Mouse (Mus musculus): ENCODE results near the gene Vwa5a.

Gene Vwa5a

DNA sequence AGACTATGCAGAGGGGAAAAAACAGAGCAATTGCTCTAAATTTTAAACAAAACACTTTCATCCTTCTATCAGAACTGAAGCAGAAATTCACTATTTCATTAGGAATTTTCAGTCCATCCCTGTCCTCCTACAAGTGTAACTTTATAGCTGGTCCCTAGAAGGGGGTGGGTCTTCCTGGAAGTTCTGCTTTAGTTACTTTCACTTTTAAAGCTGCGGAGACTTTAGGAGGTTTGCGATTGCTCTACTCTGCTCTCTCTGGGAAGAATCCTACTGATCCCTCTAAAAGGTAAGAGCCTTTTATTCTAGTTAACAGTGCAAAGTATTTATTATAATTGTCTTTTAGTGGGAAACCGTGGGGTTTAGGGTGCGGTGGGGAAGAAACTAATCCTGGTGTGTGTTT, at the start of gene Vwa5a:
Vwa5a (plus strand) TSS at position 167 of the 400 bp plus-strand sequence.
- DNase-seq = no peak

DNA sequence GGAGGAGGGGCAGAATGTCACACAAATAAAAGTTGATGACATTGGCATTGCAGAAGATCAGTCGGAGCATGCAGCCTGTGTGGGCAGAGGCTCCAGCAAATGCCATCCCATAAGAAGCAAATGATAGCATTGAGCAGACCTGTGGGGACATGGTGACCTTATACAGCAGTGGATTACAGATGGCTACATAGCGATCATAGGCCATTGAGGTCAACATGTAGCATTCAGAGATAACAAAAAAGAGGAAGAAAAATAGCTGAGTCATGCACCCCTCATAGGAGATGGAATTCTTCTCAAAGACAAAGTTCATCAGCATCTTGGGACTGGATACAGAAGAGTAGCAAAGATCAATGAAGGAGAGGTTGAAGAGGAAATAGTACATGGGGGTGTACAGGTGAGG, 45.2 kb upstream of the Vwa5a start:
- DNase-seq = no peak

DNA sequence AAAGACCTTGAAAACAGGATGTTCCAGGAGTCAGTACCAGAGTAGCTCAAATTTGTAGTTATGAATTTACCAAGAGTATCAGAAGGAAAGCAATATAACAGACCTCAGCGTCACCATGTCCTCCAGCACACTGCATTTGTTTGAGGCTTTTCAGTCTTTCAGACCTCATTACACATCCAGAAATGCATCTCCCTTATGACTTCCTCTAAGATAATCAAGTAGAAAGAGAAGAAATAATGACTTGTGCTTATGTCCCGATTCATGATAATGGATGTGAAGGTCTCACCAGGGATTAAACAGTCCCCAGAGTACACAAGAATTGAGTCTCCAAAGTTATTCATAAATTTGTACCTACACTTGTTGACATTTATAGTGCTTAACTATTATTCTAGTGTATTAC, 43.6 kb upstream of the Vwa5a start, which contains the start of gene Olfr918:
Olfr918 (minus strand) TSS at position 101 of the 400 bp plus-strand sequence.
- no peak for DNase-seq

DNA sequence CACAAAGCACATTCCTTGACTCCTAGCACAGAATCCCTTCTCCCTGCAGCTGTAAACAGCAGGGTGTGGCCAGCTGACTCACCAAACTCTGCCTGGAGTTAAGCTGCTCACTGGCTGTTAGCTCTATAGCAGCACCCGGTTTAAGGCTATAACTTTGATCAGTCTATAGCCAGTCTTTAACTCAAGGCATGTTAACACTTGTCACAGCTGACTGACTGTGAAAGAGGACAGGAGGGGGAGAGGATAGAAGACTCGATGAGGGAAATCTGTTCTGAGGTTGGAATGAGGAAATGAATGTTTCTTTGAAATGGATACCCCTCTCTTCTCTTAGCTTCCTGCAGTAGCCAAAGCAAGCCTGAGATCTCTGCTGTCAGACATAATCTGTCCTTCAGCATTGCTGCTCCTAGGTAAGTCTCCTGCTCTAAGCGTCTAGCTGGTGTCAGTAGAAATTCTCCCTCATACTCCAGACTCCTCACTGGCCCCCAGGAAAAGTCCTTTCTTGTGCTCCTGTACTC, 916 bp downstream of the Vwa5a start:
- no peak for DNase-seq

DNA sequence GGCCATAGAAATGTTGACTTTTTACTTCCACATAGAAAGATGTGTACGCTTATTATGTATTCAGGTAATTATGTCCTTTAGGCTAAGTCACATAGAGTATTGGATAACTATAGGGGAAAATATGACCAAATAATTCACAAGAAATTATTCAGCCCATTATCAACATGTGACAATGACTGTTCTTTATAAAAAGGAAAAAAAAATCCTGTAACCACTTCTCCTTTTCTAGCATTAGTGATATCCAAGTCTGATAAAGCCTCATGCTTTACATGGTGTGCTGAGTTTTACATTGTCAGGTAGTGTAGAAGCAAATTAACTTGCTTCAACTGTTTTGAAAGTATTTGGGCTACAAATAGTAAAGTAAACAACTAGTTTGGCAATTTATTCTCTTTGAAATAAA, 6.0 kb downstream of the Vwa5a start:
- DNase-seq = no peak

DNA sequence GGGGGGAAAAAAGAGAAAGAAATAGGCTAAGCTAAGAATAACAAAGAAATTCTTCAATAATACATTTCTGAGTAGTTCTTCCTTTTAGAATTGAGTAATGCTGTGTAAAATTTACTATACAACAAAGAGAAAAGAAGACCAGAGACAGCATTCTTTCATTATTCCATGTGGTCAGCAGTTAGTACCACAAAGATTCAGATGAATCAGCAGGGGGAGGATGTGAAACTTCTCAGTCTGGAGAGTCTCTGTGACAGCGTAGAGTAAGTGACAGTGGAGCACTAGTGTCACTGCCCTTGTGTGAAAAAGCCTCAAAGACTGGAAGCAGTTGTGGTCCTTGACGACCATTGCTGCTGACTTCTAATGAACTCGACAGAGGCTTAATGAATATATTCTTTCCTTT, 10.2 kb downstream of the Vwa5a start:
- DNase-seq = no peak

DNA sequence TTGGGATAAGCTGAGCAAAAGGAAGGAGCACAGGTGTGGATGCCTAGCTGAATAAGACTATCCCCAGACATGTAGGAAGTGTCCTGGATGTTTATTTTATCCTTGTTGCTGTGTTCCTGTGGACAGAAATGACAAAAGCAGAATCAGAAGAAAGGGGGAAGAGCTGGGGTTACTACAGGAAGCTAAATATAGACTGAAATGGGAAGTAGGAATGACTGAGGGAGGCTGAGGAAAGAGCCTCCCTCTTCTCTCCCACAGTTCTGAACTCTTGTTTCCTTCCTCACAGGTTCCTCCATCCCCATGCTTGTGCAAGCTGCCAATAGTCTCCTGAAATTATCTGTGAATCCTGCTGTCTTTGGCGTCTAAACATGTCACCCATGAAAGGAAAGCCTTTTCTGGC, 23.3 kb downstream of the Vwa5a start:
- DNase-seq = no peak

DNA sequence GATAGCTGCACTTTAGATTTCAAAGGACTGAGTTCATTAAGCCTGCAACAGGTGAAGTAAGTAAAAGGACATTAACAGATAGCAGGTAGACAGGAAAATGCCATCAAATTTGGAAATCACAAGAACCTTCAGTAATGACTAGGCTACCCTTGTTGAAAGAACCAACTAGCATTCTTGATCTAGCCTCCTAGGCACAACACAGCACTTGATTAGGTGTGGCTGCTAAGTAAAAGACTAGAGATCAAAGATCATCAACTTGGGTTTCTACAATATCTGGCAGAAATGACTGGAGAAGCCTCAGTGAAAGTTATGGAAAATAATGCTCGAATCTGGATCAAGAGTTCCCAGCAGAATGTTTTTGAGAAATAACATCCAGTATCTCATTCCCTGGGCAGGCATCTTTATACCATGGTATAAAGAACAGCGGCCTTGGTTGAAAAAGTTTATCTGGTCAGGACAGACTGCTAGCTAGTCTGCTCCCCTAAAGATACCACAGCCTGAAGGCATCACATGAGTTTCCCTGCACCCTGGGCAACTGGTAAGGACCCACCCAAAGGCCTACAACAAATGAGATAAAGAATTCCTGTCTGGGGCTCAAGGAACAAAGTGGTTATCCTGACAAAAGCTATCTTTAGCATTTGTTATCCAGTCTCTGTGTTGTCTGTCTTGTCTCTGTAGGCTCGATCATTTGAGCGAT, 26.7 kb downstream of the Vwa5a start:
- no peak for DNase-seq

DNA sequence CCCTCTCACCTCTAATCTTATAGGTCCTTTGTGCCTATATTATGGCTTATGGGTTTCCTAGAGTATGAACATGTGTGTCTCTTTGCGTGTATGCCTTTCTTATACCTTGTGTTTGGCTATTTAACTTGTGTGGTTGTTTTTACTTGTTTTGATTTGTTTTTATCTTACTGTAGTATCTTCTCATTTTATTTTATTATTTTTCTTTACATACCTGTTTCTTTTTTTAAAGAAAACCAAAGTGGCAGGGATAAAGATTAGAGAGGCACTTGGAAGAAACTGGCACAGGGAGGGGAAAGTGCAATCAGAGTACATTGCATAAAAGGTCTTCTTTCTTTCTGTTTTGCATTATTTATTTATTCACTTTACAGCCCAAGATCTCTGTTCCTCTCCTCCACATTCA, 33.9 kb downstream of the Vwa5a start, which contains the start of gene Olfr920:
Olfr920 (plus strand) TSS at position 301 of the 400 bp plus-strand sequence.
- DNase-seq = no peak

DNA sequence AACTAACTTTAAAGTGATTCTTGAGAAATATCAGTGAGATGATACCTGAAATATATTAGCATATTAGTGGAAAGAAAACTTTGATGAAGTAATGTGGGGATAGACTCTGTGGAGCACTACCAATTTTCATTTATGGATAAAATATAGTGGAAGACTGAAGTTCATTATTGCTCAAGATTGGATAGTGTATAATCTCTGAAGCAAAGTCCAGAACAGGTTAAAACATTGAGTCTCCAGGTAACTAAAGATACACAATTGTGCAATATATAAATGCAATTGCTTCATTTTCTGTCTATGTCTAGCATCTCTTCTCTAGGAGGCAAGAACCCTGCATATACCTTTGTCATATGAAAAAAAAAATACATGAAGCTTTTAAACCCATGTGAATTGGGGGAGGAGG, 54.7 kb downstream of the Vwa5a start, which contains the start of gene Olfr921:
Olfr921 (plus strand) TSS at position 301 of the 400 bp plus-strand sequence.
- no peak for DNase-seq

DNA sequence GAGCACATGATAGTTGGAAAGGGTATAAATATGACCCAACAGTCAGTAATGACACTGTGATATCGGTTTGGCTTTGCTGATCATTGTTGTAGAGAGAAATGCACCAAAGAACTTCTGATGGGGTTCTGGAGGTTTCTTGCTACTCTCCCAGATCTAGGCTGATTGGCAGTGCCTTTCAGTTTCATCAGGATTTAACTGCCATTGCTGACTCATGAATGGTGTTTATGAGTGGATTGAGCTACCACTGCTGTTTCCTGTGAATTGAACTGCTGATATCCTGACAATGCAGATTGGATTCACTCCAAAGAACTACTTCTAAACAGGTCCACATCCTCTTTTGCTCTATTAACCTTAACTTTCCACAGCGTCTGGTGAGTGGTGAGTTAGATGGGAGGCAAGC, 74.6 kb downstream of the Vwa5a start:
- DNase-seq = no peak
